Mouse (Mus musculus) cerebellum, postnatal 4 days (tissue): Measurements from ENCODE around the gene Lrrfip1.

ENCODE experiments used
- DNase-seq, 2 experiments: peaks; one replicate each; pipeline ENCODE4 v3.0.0; 2022; ENCODE audit warnings: low spot score in 2 of 2, mixed read lengths in 1 of 2

Gene Lrrfip1

GRCm38 (mm10) chr1:91144813-91145212 lies 146.3 kb downstream of the Lrrfip1 start, which contains the start of gene Rbm44:
TSS of gene Rbm44 (plus strand) at chr1:91145089.
- DNase-seq: no peak

DNA sequence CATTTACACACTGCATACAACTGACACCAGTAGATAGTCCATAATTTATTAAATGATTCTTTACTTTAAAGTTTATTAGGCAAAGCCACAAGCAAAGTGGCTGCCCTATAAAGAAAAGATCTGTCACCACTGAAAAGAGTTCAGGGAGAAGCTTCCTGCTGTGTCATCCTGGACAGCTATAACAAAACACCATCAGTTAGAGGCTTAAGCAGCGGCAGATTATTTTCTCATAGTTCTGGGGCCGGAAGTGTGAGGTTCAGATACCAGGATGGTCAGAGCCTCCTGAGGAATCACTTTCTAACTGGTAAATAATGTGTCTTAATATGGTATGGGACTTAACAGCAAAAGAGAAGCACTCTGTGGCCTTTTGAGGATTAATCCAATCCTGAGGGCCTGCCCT lies 153.0 kb downstream of the Lrrfip1 start:
- no peak for DNase-seq

DNA sequence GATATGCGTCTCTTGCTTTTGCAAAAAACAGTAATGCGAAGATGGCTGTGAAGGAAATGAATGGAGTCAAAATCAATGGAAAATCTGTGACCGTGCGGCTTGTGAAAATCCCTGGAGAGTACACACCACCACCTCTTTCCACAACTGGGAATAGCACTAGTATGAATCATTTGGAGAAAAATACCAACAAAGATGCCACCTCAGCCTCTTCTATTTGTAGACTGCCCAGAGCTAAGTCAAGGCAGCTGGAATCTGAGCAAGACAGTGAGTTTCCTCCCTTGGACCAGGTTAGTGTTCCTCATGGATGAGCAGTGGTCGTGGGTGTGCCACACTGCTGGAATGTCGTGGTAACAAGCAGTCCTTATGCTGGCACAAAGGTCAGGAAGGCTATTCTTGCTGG lies 168.3 kb downstream of the Lrrfip1 start:
- DNase-seq: no peak

DNA sequence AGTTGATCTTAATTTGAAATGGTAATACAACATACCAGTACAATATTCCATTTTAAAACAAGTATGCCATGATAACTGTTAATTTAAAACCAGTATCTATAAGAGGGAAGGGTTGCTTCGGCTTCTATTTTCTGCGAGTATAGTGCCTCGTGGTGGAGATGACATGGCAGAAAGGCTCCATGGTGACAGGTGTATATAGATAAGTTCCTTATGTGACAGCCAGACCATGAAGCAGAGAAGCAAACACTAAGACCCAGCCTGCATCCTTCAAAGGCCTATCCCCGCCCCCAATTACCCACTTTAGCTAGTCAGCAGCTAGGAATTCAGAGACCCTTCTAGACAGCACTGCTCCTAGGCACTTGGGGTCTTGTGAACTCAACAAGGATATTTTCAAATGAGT lies 170.6 kb downstream of the Lrrfip1 start:
- no peak for DNase-seq

- no peak for DNase-seq
Measured at GRCm38 (mm10) chr1:91174796-91175195, 176.3 kb downstream of the Lrrfip1 start.

- DNase-seq: no peak
Measured at GRCm38 (mm10) chr1:91176026-91176425, 177.5 kb downstream of the Lrrfip1 start.

- DNase-seq: no peak
Measured at GRCm38 (mm10) chr1:91176871-91177270, 178.3 kb downstream of the Lrrfip1 start.
